Mouse (Mus musculus): ENCODE measurements around the gene Naa25.

Naa25 gene

DNA sequence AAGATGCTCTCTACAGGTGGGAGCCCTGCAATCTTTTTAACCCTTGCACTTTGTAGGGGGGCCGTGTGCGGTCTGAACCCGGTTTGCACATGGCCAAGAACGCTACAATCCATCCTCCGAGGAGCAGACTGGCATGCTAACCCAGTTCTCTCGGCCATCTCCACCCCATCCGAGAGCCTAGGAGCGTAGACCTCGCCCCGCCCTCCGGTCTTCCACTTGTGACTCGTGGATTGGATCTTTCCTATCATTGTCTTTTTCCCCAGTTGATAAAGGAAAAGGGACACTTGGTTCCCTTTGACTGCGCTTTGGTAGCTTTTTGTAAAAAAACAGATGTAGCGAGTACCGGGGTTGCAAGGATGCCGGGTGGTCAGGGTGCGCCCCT, 53.9 kb downstream of the Naa25 start, which contains the start of gene Tmem116:
Gene Tmem116 (plus strand): TSS at position 250 of the 382 bp plus-strand sequence.
- peak in 1 of 2 experiments; percentile 62 for DNase-seq (ENCODE audit: inconsistent age in 2 of 2, low spot score in 1 of 2)

- DNase-seq (ENCODE audit: inconsistent age in 2 of 2, low spot score in 1 of 2), result peak; percentile 99 to 100
These were observed 54.5 kb downstream of the Naa25 start, which contains the start of gene Erp29 for GRCm38 (mm10) chr5:121452026-121452869. Gene Erp29, minus strand, starts transcription at chr5:121452506.

DNA sequence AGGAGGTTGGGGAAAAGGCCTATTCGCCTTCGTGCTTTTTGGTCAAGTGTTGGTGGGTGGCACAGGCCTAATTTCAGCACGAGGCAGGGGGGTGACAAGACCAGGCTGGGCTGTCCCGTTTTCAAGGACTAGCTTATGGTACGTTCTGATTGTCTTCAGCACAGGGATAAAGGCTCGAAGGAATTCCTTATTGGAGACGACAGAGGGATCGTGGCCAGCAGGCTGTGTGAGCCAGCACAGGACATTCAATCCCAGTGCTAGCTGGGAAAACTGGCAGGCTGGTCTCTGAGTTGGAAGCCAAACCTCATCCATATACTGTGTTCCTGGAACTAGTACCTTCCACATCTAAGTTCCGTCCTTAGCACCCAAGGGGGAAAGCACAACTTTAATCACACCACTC, 55.2 kb downstream of the Naa25 start:
- no peak for DNase-seq (ENCODE audit: inconsistent age in 2 of 2, low spot score in 1 of 2)

DNA sequence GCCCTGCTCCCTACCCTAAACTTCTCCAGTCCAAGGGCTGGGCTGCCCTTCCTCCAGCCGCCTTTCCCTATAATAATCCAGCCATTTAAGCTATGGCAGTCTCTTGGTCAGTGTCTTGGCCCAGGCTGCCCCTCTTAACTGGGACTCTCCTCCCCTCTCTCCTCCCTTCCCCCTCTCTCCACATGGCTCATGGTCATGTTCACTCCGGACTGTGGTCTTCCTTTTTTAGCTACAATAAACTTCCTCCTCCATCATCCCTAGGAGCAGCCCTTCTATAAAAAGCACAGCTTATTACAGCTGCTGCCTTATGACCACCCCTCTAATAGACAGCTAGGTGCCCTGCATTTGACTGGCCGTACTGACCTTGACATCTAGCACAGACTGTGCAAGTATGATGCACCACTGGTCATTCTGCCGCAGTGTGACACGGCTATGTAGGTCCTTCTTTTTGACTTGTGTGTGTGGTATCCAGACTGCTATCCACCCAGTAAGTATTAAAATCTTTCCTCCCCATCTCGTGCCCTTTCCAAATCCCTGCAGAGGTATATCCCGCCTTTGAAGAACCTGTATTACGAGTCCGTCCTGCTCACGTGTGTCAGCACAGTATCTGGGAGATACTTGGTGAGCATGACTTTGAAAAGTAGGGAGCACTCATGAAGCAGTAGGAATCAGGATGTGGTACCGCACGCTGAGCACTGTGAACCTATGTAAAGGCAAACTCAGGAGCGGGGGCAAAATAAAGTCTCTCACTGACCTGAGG, 56.2 kb downstream of the Naa25 start:
- peak; percentile 61 to 66 for DNase-seq (ENCODE audit: inconsistent age in 2 of 2, low spot score in 1 of 2)

- no peak for DNase-seq (ENCODE audit: inconsistent age in 2 of 2, low spot score in 1 of 2)
These were observed 56.7 kb downstream of the Naa25 start for GRCm38 (mm10) chr5:121454503-121454782.

GRCm38 (mm10) chr5:121455510-121456265, 58.0 kb downstream of the Naa25 start:
- no peak for DNase-seq (ENCODE audit: inconsistent age in 2 of 2, low spot score in 1 of 2)

DNA sequence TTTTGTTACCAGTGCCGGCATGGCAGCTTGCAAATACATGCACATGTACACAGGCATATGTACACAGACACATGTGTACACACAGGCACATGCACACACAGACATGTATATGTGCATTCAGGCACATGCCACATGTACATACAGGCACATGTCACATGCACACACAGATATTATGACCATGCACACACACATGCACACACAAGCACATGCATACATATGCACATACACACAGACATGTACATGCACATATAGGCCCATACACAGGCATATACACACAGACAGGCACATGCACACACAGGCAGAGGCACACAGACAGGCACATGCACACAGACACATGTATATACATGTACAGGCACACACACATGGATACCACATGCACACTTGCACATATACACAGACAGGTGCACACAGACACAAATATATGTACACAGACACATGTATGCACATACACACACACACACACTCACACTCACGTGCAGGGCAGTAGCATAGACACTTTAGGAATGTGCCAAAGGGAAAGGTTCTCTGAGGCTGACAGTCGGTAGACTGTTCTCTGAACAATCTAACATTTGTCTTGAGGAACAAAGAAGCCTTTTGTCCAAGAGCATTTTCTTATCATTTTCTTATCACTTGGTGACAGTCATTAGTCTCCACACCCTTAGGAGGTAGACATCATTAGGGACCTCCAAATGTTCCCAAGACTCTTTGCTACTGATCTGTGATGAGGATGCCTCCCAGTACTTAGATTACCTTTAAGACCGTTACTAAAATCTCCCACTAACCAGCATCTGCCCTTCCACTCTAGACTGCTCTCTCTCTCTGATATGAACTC, 63.8 kb downstream of the Naa25 start:
- peak in 1 of 2 experiments; percentile 10 for DNase-seq (ENCODE audit: inconsistent age in 2 of 2, low spot score in 1 of 2)

DNA sequence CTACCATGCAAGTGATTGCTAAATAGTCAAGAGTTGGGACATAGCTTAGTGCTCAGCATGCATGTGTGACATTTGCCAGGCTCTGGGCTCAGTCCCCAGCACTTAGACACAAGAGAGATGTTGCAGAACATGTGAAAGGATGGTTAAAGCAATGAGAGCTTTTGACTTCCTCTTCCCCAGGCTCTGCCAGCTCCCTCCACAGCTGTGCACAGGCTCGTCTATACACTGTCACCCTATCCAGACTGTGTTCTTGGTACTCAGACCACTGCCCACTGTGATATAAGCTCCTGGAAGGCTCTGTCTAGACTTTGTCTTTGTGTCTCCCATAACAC, 64.4 kb downstream of the Naa25 start:
- peak in 1 of 2 experiments; percentile 12 for DNase-seq (ENCODE audit: inconsistent age in 2 of 2, low spot score in 1 of 2)

DNA sequence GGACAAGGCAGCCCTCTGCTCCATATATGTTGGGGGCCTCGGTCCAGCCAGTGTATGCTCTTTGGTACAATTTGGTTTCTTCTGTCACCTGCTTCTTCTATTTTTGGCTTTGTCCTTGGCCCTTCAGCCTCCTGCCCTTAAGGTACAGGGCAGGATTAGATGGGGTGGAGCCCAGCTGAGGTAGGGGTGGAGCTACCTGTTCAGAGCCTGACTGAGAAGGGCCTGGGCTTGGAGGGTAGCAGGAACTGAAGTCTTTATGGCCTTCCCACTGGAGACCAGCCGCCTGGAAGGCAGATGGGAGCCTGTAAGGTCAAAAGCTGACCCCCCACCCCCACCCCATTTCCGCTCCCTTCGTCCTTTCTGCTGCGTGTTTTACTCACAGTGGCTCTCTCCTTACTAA, 65.2 kb downstream of the Naa25 start:
- DNase-seq (ENCODE audit: inconsistent age in 2 of 2, low spot score in 1 of 2), result no peak

DNA sequence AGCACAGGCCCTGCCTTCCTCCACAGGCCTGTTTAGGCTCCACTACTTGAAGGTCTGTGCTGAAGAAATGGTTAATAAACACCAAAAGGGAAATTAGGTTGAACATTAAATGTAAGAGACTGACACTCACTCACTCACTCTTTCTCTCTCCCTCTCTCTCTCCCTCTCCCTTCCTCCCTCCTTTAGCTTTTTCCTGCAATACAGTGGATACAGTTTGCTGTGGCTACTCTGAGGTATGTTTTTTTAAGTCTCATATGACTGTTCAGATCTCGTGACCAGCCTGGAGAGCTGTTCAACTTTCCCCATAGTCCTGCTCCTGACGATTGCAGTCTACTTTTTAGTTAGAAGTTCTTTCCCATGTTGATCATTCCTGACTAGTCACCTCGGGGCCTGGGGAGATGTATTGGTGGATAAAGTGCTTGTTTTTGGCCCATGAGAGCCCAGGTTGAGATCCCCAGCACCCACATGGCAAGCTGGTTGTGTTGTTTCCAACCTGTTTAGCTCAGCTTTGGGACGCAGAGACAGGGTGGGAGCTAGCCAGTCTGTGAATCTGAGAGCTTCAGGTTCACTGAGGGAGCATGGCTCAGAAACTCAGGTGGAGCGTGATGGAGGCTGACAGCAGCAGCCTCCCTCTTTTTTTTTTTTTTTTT, 66.0 kb downstream of the Naa25 start:
- DNase-seq (ENCODE audit: inconsistent age in 2 of 2, low spot score in 1 of 2), result no peak

GRCm38 (mm10) chr5:121469566-121469965, 71.8 kb downstream of the Naa25 start:
- DNase-seq (ENCODE audit: inconsistent age in 2 of 2, low spot score in 1 of 2), result peak in 1 of 2 experiments; percentile 25

- DNase-seq (ENCODE audit: inconsistent age in 2 of 2, low spot score in 1 of 2), result no peak
These were observed 74.7 kb downstream of the Naa25 start for GRCm38 (mm10) chr5:121472411-121472810.

DNA sequence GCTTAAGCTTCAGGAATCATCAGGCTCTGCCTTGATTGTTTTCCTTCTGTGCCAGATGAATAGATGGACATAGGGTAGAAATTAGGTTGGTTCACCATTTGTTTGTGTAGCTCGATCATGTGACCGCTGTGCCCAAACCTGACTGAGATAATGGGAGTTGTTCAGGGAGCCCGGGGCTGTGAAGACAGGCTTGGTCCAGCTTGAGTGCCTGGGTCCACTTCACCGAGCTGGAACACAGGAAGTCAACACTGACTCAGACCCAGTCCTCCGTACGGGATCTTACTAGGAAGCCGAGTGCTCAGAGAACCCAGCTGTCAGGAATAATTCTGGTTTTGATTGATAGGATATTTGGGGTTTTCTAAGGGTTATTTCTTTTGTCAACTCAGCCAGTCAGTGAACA, 76.9 kb downstream of the Naa25 start:
- no peak for DNase-seq (ENCODE audit: inconsistent age in 2 of 2, low spot score in 1 of 2)

DNA sequence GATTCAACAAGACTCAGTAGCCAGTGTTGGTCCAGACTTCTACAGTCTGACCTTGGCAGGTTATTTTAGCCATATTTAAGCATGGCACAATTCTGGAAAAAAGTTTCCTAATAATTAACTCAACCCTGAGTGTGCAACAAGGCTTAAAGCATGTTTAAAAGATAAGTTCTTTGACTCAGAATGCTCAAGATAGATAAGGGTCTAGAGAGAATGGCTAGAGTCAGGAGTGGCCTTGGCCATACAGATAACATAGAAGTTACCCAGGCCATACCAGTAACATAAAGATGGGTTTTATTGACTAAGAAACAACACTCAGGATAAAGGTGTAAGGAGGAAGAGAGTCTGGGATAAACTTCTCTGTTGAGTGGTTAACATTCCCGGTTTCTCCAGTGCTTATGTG, 78.3 kb downstream of the Naa25 start:
- no peak for DNase-seq (ENCODE audit: inconsistent age in 2 of 2, low spot score in 1 of 2)

DNA sequence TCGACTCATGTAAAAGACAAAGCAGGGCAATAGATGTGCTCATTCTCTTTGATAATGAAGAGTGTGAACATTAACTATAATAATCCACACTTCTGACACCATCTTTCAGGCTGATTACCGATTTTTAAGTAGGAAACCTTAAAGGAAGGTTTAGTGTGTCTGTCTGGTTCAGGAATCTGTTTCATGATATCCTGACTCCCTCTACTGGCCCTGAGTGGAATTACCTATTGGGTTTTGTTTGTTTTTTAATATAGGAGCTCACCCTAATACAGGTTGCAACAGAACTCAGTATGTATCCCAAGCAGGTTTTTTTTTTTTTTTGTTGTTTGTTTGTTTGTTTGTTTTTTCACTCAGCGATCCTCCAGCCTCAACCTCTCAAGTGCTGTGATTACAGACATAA, 79.9 kb downstream of the Naa25 start:
- DNase-seq (ENCODE audit: inconsistent age in 2 of 2, low spot score in 1 of 2), result peak in 1 of 2 experiments; percentile 85

- no peak for DNase-seq (ENCODE audit: inconsistent age in 2 of 2, low spot score in 1 of 2)
These were observed 87.1 kb downstream of the Naa25 start for GRCm38 (mm10) chr5:121484801-121485200.

DNA sequence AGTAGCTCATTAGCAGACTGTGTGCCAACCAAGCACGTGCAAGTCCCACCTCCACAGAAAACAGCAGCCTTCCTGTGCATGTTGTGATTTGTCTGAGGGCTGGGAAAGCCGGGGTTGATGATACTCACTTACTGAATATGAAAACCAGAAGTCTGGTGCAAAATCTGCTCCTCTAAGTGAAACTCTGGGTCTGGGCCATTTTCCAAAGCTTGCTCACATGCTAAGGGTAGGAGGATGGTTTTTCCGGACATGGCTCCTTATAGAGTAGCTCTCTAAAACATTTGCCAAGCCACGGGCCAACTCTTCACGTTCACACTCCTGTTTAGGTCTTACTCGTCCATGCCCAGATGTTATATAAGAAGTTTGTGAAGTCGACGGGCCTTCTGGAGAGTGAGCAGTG, 95.6 kb downstream of the Naa25 start:
- DNase-seq (ENCODE audit: inconsistent age in 2 of 2, low spot score in 1 of 2), result no peak
